Mouse (Mus musculus) limb, embryonic 10.5 days (tissue): ENCODE data around the gene Arhgap1. TPM values are rescaled to one million over a fixed set of nuclear protein-coding genes. Genes with fewer than 3 reads are reported as not detected.

ENCODE experiments used
- DNase-seq: peaks from one replicate; pipeline ENCODE4 v3.0.0-alpha.2; 2017; ENCODE audit warnings: low spot score
- H3K27ac ChIP-seq: fragments of 300-500 bp; sonication (generic); 2 replicates; pipeline ENCODE4 v1.5.1; 2016; ENCODE audit warnings: mild to moderate bottlenecking
- H3K27me3 ChIP-seq: fragments of 300-500 bp; sonication (generic); 2 replicates; pipeline ENCODE4 v1.6.1; 2016; ENCODE audit warnings: low read depth, mild to moderate bottlenecking; ENCODE audit not compliant: poor library complexity, severe bottlenecking
- H3K36me3 ChIP-seq: fragments of 300-500 bp; sonication (generic); 2 replicates; pipeline ENCODE4 v1.6.1; 2016; ENCODE audit warnings: mild to moderate bottlenecking, moderate library complexity
- H3K4me1 ChIP-seq: fragments of 300-500 bp; sonication (generic); 2 replicates; pipeline ENCODE4 v1.6.1; 2016
- H3K4me3 ChIP-seq: fragments of 300-500 bp; sonication (generic); 2 replicates; pipeline ENCODE4 v1.5.1; 2016; ENCODE audit warnings: mild to moderate bottlenecking, moderate library complexity
- H3K9me3 ChIP-seq: fragments of 300-500 bp; sonication (generic); replicated peaks from 2 replicates; pipeline ENCODE4 v1.6.1; 2016; ENCODE audit warnings: mild to moderate bottlenecking
- WGBS: fragments of 180-500 bp; shearing (Covaris S2); methylation state at CpG from one replicate; pipeline ENCODE4 v1.1.7; 2016; 5-methylcytosine and 5-hydroxymethylcytosine counted together
- polyA plus RNA-seq: library from polyadenylated mRNA; unstranded; fragments of >200 nt; fragmentation: Nextera tagmentation; extraction: Ambion mirVana; gene quantifications from 2 replicates; pipeline ENCODE4 v1.2.1, GENCODE M21; 2016

The Arhgap1 gene
- polyA plus RNA-seq, 1 experiment from 2014 or later: 75.0 TPM

DNA sequence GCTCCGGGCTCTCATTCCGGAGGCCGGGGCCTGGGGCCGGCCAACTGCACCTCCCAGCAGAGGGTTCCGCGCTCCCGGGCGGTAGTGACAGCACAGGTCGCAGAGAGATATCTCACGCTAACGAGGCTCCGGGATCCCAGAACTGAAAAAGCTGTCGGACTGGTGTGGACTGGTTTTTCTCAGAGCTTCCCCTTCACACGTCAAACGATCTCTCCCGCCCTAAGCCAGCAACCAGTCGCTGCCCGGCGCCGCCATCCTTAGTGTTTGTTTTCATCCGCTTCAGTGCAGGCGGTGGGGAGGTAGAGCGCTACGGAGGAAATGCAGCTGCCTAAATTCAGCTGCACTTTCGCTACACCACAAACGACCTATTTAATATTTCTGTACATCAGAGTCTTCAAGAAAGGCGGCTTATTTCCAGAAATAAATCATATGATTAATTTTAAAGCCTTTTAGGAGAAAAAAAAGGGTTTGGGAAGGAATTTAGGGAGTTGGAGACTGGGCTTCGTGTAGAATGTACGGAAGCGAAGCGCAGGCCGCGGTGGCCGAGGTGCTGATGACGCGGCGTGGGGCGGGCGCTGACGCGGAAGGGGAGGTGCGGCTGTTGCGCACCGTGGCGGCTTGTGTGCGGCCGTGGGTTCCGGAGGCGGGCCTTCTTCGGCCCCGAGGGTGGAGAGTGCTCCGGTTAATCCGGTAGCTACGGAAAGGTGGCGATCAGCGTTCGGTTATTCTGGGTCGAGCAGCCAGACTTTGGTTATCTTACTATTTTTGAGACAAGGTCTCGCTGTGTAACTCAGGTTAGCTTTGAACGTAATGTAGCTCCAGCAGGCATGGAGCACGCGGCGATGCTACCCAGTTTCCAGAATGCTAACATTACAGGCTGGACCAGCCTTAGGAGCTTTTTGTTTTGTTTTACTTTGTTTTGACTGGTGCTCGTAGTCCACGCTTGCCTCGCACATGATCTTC, 60.9 kb downstream of the Arhgap1 start, which contains the start of the genes Atg13 and Harbi1:
Gene Atg13, minus strand, starts transcription at position 305 of the 963 bp plus-strand sequence.
Gene Harbi1, plus strand, starts transcription at position 581 of the 963 bp plus-strand sequence.
- peak; percentile 94 for DNase-seq
- Histone ChIP-seq H3K9me3 (no peaks in the 10 kb centered on the region), H3K36me3 (peaks cover 14% of the 10 kb centered on the region; the same call in 1 of the 2 replicates), H3K27ac (peak within 1 kb of the TSS; percentile 96), H3K4me1 (peaks cover 13% of the 10 kb centered on the region), H3K27me3 (no peaks in the 10 kb centered on the region), H3K4me3 (peak within 1 kb of the TSS; percentile 80)
- under 1% methylated on average over 66 of the region's 66 CpGs for WGBS

DNA sequence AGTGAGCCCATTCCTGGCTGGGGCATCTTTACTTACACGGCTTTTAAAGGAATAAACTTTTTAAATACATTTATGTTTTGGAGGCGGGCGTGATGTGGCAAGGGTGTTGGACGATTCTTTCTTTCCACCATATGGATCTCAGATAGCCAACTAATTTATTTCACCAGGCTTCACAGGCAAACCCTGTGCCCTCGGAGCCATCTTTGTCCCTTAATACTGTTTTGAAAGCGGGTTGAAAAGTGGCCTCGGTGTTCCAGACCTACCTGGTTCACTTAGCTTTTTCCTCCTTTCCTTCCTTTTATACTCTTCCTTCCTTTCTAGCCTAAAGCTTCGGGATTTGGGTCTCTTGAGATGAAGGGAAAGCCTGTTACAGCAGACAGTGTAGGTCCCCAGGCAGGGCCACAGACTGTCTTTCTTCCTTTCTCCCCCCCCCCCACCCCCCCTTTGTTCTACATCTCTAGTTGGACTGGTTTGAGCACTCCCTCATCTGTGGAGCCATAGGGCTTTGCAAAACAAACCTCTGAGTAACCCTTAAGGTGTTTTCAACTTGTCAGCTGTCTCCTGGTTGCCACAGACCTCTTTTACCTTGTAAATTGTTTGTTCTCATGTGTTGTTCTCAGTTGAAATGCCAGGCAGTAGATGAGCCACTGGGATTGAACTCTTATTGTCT, 61.7 kb downstream of the Arhgap1 start:
- Histone ChIP-seq H3K9me3 (no peaks in the 10 kb centered on the region), H3K27me3 (no peaks in the 10 kb centered on the region), H3K36me3 (peaks cover 18% of the 10 kb centered on the region), H3K4me1 (peaks cover 13% of the 10 kb centered on the region), H3K4me3 (peak overlapping the region; percentile 80), H3K27ac (peak overlapping the region; percentile 96)
- WGBS: 5% methylated on average over 8 of the region's 8 CpGs
- DNase-seq: peak; percentile 33

DNA sequence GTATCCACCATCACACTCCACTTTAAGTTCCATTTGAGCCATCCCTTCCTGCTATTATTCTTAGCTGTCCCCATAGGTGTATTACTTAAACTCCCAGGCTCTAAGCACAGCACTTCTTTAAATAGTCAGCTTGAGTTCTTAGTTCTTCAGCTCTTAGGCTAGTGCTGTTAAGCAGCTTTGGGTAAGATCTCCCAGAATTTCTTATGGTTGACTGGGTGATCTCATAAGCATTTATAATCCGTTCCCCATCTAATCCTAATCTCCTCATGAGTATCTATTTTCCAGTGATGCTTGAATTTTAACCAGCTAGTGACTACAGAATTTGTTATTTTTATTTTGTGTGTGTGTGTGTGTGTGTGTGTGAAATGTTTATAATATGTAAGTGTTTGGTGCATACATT, 65.3 kb downstream of the Arhgap1 start:
- Histone ChIP-seq H3K4me3 (no peak overlapping the region), H3K4me1 (peaks cover 6% of the 10 kb centered on the region), H3K36me3 (peaks cover 30% of the 10 kb centered on the region), H3K27me3 (no peaks in the 10 kb centered on the region), H3K27ac (no peak overlapping the region), H3K9me3 (no peaks in the 10 kb centered on the region)
- no peak for DNase-seq
- WGBS: 98% methylated on average over 1 of the region's 1 CpGs

DNA sequence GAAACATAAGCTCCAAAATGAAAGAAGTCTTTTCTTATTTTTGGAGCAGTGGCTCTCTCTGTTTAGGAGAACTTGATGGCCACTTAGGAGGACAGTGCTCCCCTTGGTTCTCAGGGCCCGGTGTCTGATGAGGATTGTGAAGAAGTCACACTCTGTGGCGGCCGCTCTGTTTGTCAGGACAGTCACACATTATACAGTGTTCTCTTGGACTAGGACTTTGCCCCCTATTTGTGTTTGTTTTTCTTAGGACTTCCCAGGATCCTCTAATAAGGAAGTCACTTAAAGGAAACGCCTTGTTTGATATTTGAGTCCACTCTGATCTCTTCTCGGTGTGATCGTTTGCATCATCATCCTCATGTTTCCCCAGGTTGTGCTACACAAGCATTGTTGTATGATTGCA, 68.6 kb downstream of the Arhgap1 start:
- no peak for DNase-seq
- H3K36me3 ChIP-seq: peaks cover 36% of the 10 kb centered on the region
- H3K9me3 ChIP-seq: no peaks in the 10 kb centered on the region
- WGBS: 88% methylated on average over 6 of the region's 6 CpGs
- no peaks in the 10 kb centered on the region for H3K4me1 ChIP-seq
- no peak overlapping the region for H3K4me3 ChIP-seq
- H3K27ac ChIP-seq: no peak overlapping the region
- H3K27me3 ChIP-seq: no peaks in the 10 kb centered on the region

Other genes with a start within 250 kb of the Arhgap1 start
- 63.9 and 78.3 TPM in 2 replicates for gene 1110051M20Rik, start 205.2 kb upstream of the Arhgap1 start, polyA plus RNA-seq
- 6.5 and 6.9 TPM in 2 replicates for gene Lrp4, start 192.3 kb upstream of the Arhgap1 start, polyA plus RNA-seq
- gene Ckap5, start 123.1 kb upstream of the Arhgap1 start, polyA plus RNA-seq: 109 and 127 TPM in 2 replicates
- gene F2, start 13.4 kb upstream of the Arhgap1 start, polyA plus RNA-seq: not detected in 2 replicates
- 11.3 and 12.8 TPM in 2 replicates for gene Zfp408, start 69 bp upstream of the Arhgap1 start, polyA plus RNA-seq
- 24.9 and 29.7 TPM in 2 replicates for gene Atg13, start 60.7 kb downstream of the Arhgap1 start, polyA plus RNA-seq
- gene Harbi1, start 61.0 kb downstream of the Arhgap1 start, polyA plus RNA-seq: 22.8 and 27.0 TPM in 2 replicates
- 23.2 and 24.5 TPM in 2 replicates for gene Ambra1, start 80.3 kb downstream of the Arhgap1 start, polyA plus RNA-seq